Mouse (Mus musculus) spleen, adult 2 months (tissue): Measurements from ENCODE around the gene Elf2. TPM values are rescaled to one million over a fixed set of nuclear protein-coding genes. Genes with fewer than 3 reads are reported as not detected.
"Not testable (repeated sequence)": the region's sequence is repeated elsewhere in the genome, so short reads cannot be mapped to it uniquely, and the experiment has no call there.

Experiments
- DNase-seq, 2 experiments: peaks; one replicate each; pipeline versions ENCODE4 v3.0.0 to v3.0.0-alpha.2; 2012 to 2021; ENCODE audit warnings: low spot score in 2 of 2, low read depth in 1 of 2
- H3K27ac ChIP-seq: fragments of 200-500 bp; 2 replicates; pipeline ENCODE4 v1.5.1; 2012; ENCODE audit warnings: low read length, inconsistent platforms; ENCODE audit not compliant: insufficient read depth
- H3K27me3 ChIP-seq: fragments of 200-500 bp; 2 replicates; pipeline ENCODE4 v1.6.1; 2012; ENCODE audit warnings: mild to moderate bottlenecking, moderate library complexity, low read length, inconsistent platforms; ENCODE audit not compliant: control insufficient read depth, insufficient read depth
- H3K36me3 ChIP-seq: fragments of 200-500 bp; 2 replicates; pipeline ENCODE4 v1.6.1; 2012; ENCODE audit warnings: mild to moderate bottlenecking, low read length, inconsistent platforms; ENCODE audit not compliant: control insufficient read depth, insufficient read depth
- H3K4me1 ChIP-seq: fragments of 200-500 bp; 2 replicates; pipeline ENCODE4 v1.6.1; 2011; ENCODE audit warnings: inconsistent platforms; ENCODE audit not compliant: control insufficient read depth, insufficient read depth, insufficient read length
- H3K4me3 ChIP-seq: fragments of 200-500 bp; 2 replicates; pipeline ENCODE4 v1.5.1; 2011; ENCODE audit warnings: mild to moderate bottlenecking, inconsistent platforms; ENCODE audit not compliant: insufficient read depth, insufficient read length; ENCODE audit errors: extremely low read depth
- CTCF ChIP-seq: fragments of 200-500 bp; IDR thresholded peaks from 2 replicates; pipeline ENCODE4 v1.5.1; 2011; ENCODE audit warnings: mild to moderate bottlenecking, inconsistent platforms; ENCODE audit not compliant: insufficient read depth, insufficient read length, insufficient replicate concordance; ENCODE audit errors: extremely low read depth
- POLR2A ChIP-seq: fragments of 200-500 bp; IDR thresholded peaks from 2 replicates; pipeline ENCODE4 v1.6.1; 2011; ENCODE audit warnings: low read depth, low read length, inconsistent platforms
- WGBS: fragments of 180-500 bp; shearing (Covaris S2); methylation state at CpG from one replicate; pipeline ENCODE4 v1.1.7; 2018; 5-methylcytosine and 5-hydroxymethylcytosine counted together
- polyA plus RNA-seq: library from polyadenylated mRNA; depleted of rRNA; stranded (reverse); fragments of >200 nt; gene quantifications from 2 replicates; pipeline ENCODE4 v1.2.3, GENCODE M21; 2012

Elf2 gene
- polyA plus RNA-seq, 1 experiment, result 36.6 TPM

- H3K4me1 ChIP-seq, result no peaks in the 10 kb centered on the region
- H3K27ac ChIP-seq, result no peak overlapping the region
- H3K36me3 ChIP-seq, result no peaks in the 10 kb centered on the region
- TF ChIP-seq CTCF (peak; percentile 56; the same call in 1 of the 2 replicates), POLR2A (no peak)
- no peak overlapping the region for H3K4me3 ChIP-seq
- WGBS, result 74% methylated on average over 4 of the region's 4 CpGs
- peak in 1 of 2 experiments; percentile 57 for DNase-seq
- no peaks in the 10 kb centered on the region for H3K27me3 ChIP-seq
Measured at GRCm38 (mm10) chr3:51353325-51354033, 13.0 kb upstream of the Elf2 start.

- TF ChIP-seq CTCF (no peak), POLR2A (no peak)
- WGBS, result 87% methylated on average over 3 of the region's 3 CpGs
Measured at GRCm38 (mm10) chr3:51350806-51351205, 10.3 kb upstream of the Elf2 start.

GRCm38 (mm10) chr3:51348646-51349238 is 8.3 kb upstream of the Elf2 start:
- no peaks in the 10 kb centered on the region for H3K27me3 ChIP-seq
- no peak for TF ChIP-seq POLR2A
- TF ChIP-seq CTCF, result no peak
- H3K27ac ChIP-seq, result no peak overlapping the region
- 67% methylated on average over 3 of the region's 3 CpGs for WGBS
- no peak for DNase-seq
- no peaks in the 10 kb centered on the region for H3K36me3 ChIP-seq
- no peak overlapping the region for H3K4me3 ChIP-seq
- H3K4me1 ChIP-seq, result no peaks in the 10 kb centered on the region

More at GRCm38 (mm10) chr3:51350806-51351205, 10.3 kb upstream of the Elf2 start:
- no peaks in the 10 kb centered on the region for H3K27me3 ChIP-seq
- H3K27ac ChIP-seq, result no peak overlapping the region
- no peak for DNase-seq
- no peak overlapping the region for H3K4me3 ChIP-seq
- no peaks in the 10 kb centered on the region for H3K4me1 ChIP-seq
- H3K36me3 ChIP-seq, result no peaks in the 10 kb centered on the region

- not testable (repeated sequence) for H3K4me1 ChIP-seq, H3K36me3 ChIP-seq, DNase-seq, H3K27me3 ChIP-seq, H3K4me3 ChIP-seq, H3K27ac ChIP-seq
- WGBS, result 92% methylated on average over 2 of the region's 2 CpGs
Measured at GRCm38 (mm10) chr3:51345017-51345416, 4.6 kb upstream of the Elf2 start.

- not testable (repeated sequence) for H3K27ac ChIP-seq, H3K4me1 ChIP-seq, H3K36me3 ChIP-seq, H3K4me3 ChIP-seq, H3K27me3 ChIP-seq, DNase-seq
- WGBS, result 87% methylated on average over 6 of the region's 6 CpGs
Measured at GRCm38 (mm10) chr3:51344182-51344581, 3.7 kb upstream of the Elf2 start.

- 95% methylated on average over 4 of the region's 4 CpGs for WGBS
- Histone ChIP-seq H3K27me3 (no peaks in the 10 kb centered on the region), H3K4me1 (no peaks in the 10 kb centered on the region; the same call in 1 of the 2 replicates), H3K27ac (no peak overlapping the region), H3K4me3 (no peak overlapping the region), H3K36me3 (no peaks in the 10 kb centered on the region)
- no peak for DNase-seq
- no peak for TF ChIP-seq POLR2A
- no peak for TF ChIP-seq CTCF
Measured at GRCm38 (mm10) chr3:51343260-51343659, 2.8 kb upstream of the Elf2 start.

- 7% methylated on average over 9 of the region's 9 CpGs for WGBS
- H3K27ac ChIP-seq, result peak overlapping the region; percentile 78
- no peaks in the 10 kb centered on the region for H3K36me3 ChIP-seq
- H3K4me1 ChIP-seq, result no peaks in the 10 kb centered on the region; the same call in 1 of the 2 replicates
- TF ChIP-seq POLR2A, result no peak
- no peak for TF ChIP-seq CTCF
- DNase-seq, result no peak
- H3K27me3 ChIP-seq, result no peaks in the 10 kb centered on the region
- H3K4me3 ChIP-seq, result peak overlapping the region; percentile 96
Measured at GRCm38 (mm10) chr3:51342152-51342551, 1.7 kb upstream of the Elf2 start.
